Mouse (Mus musculus) embryonic facial prominence, embryonic 14.5 days (tissue): ENCODE data around the gene Cmc1. TPM values are rescaled to one million over a fixed set of nuclear protein-coding genes. Genes with fewer than 3 reads are reported as not detected.

ENCODE experiments used
- ATAC-seq: fragments of 200-750 bp; cut with Nextera tagmentation; 2 replicates; pipeline ENCODE4 v1.8.0; 2017; ENCODE audit warnings: low read depth, moderate number of reproducible peaks, moderate TSS enrichment
- DNase-seq: peaks from one replicate; pipeline ENCODE4 v3.0.0-alpha.2; 2015; ENCODE audit warnings: low spot score
- H3K27ac ChIP-seq: fragments of 300-500 bp; sonication (generic); replicated peaks from 2 replicates; pipeline ENCODE4 v1.5.1; 2014; ENCODE audit warnings: low read depth, mild to moderate bottlenecking, low read length, moderate library complexity
- H3K27me3 ChIP-seq: fragments of 300-500 bp; sonication (generic); replicated peaks from 2 replicates; pipeline ENCODE4 v1.6.1; 2014; ENCODE audit warnings: low read length; ENCODE audit not compliant: control insufficient read depth, insufficient read depth
- H3K36me3 ChIP-seq: fragments of 300-500 bp; sonication (generic); 2 replicates; pipeline ENCODE4 v1.6.1; 2014; ENCODE audit warnings: low read length, mixed read lengths; ENCODE audit not compliant: control insufficient read depth, insufficient read depth
- H3K4me1 ChIP-seq: fragments of 300-500 bp; sonication (generic); 2 replicates; pipeline ENCODE4 v1.6.1; 2014; ENCODE audit warnings: antibody characterized with exemption, low read length; ENCODE audit not compliant: control insufficient read depth, insufficient read depth
- H3K4me2 ChIP-seq: fragments of 300-500 bp; sonication (generic); 2 replicates; pipeline ENCODE4 v1.6.1; 2014; ENCODE audit warnings: low read depth, mild to moderate bottlenecking, low read length, moderate library complexity, mixed read lengths
- H3K4me3 ChIP-seq: fragments of 300-500 bp; sonication (generic); 2 replicates; pipeline ENCODE4 v1.5.1; 2014; ENCODE audit warnings: low read depth, mild to moderate bottlenecking, low read length
- H3K9ac ChIP-seq: fragments of 300-500 bp; sonication (generic); 2 replicates; pipeline ENCODE4 v1.6.1; 2014; ENCODE audit warnings: low read depth, mild to moderate bottlenecking, low read length, moderate library complexity, mixed read lengths
- H3K9me3 ChIP-seq: fragments of 300-500 bp; sonication (generic); 2 replicates; pipeline ENCODE4 v1.6.1; 2016; ENCODE audit warnings: low read length; ENCODE audit not compliant: control insufficient read depth
- WGBS: fragments of 180-500 bp; shearing (Covaris S2); extraction: QIAGEN DNeasy Blood & Tissue Kit; methylation state at CpG from one replicate; pipeline ENCODE4 v1.1.7; 2014; 5-methylcytosine and 5-hydroxymethylcytosine counted together
- polyA plus RNA-seq: library from polyadenylated mRNA; unstranded; fragments of >200 nt; fragmentation: Nextera tagmentation; extraction: Ambion mirVana; gene quantifications from 2 replicates; pipeline ENCODE4 v1.2.1, GENCODE M21; 2014

Gene Cmc1
- polyA plus RNA-seq, 1 experiment from 2014 or later: 49.1 TPM

DNA sequence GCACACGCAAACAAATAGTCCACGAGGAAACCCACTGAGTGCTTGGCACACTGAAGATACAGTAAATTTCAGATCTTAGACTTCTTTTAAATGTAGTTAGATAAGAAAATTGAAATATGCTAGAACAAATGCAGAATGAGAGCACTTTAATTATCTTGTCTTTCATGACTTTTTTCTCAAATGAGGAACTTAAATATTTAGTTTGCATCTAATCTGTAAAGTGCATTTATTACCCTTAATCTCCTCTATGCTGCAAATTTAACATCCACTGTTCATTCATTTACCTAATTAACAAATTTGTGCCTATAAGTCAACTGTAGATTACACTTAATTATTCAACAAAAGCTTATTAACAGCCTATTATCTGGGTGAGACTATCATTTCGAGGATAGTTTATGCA lies 115.0 kb downstream of the Cmc1 start:
- H3K4me2 ChIP-seq: no peak overlapping the region
- no peak overlapping the region for H3K9ac ChIP-seq
- no peak overlapping the region for H3K27ac ChIP-seq
- ATAC-seq: no peak
- DNase-seq: no peak
- no peaks in the 10 kb centered on the region for H3K4me1 ChIP-seq
- no peak overlapping the region for H3K4me3 ChIP-seq
- no peaks in the 10 kb centered on the region for H3K9me3 ChIP-seq
- H3K27me3 ChIP-seq: no peaks in the 10 kb centered on the region
- no peaks in the 10 kb centered on the region for H3K36me3 ChIP-seq
- 81% methylated on average over 3 of the region's 3 CpGs for WGBS

DNA sequence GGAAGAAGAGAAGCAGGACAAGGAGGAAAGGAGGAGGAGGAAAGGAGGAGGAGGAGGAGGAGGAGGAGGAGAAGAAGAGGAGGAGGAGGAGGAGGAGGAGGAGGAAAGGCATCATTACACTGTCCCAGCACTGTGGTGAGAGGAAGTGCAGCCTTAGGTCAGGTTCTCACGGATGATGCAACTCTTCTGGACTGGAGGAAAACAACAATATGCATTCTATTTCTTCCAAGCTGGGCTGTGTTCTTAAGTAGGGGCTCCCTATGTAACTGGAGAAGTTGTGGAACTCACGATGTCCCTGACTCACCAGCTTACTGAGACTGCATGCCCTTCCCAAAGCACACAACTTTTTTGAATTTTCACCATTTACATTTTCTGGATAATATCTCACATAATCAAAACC lies 118.3 kb downstream of the Cmc1 start:
- no peak overlapping the region for H3K4me2 ChIP-seq
- H3K9me3 ChIP-seq: no peaks in the 10 kb centered on the region
- no peaks in the 10 kb centered on the region for H3K36me3 ChIP-seq
- DNase-seq: no peak
- H3K4me1 ChIP-seq: no peaks in the 10 kb centered on the region
- H3K27me3 ChIP-seq: no peaks in the 10 kb centered on the region; the same call in 1 of the 2 replicates
- H3K9ac ChIP-seq: no peak overlapping the region
- H3K27ac ChIP-seq: no peak overlapping the region
- WGBS: 35% methylated on average over 2 of the region's 2 CpGs
- no peak overlapping the region for H3K4me3 ChIP-seq
- no peak for ATAC-seq

DNA sequence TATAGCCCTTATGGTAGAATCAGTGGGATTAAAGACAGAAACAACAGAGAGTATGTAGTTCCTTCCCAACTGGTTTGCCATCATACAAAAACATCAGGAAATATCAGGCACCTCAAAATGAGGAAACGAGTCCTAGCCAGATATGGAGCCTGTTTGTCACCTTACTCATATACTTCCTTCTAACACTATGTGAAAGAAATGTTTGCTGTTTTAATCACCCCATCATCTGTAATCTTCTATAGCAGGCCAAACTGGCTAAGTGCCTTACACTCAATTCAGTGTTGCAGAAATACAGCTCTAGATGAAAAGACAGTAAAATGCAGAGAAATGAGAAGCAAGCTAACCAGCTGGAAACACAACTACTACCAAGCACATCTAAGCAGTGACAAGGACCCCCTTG lies 119.7 kb downstream of the Cmc1 start:
- H3K27ac ChIP-seq: no peak overlapping the region
- WGBS: 82% methylated on average over 1 of the region's 1 CpGs
- no peaks in the 10 kb centered on the region for H3K4me1 ChIP-seq
- no peak overlapping the region for H3K4me2 ChIP-seq
- ATAC-seq: no peak
- H3K4me3 ChIP-seq: no peak overlapping the region
- H3K9me3 ChIP-seq: no peaks in the 10 kb centered on the region
- H3K27me3 ChIP-seq: no peaks in the 10 kb centered on the region; the same call in 1 of the 2 replicates
- no peaks in the 10 kb centered on the region for H3K36me3 ChIP-seq
- no peak overlapping the region for H3K9ac ChIP-seq
- DNase-seq: no peak

DNA sequence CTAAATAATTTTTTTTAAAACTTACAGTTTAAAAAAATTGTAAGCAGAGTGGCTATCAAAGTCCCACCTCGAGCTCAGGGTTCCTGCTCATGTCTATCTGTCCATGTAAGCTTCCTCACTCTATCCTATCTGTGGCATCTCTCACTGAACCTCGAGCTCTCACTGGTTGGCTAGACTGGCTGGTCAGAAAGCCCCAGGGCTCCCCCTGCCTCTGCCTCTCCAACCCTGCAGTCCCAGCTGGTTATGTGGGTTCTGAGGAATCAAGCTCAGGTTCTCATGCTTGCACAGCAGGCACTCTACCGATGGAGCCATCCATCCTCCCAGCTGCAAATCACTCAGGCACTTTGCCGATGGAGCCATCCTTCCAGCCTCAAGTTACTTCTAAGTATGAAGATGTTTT lies 120.5 kb downstream of the Cmc1 start:
- ATAC-seq (no peak), DNase-seq (no peak)
- Histone ChIP-seq H3K36me3 (no peaks in the 10 kb centered on the region), H3K9me3 (no peaks in the 10 kb centered on the region), H3K9ac (no peak overlapping the region), H3K27me3 (no peaks in the 10 kb centered on the region; the same call in 1 of the 2 replicates), H3K4me3 (no peak overlapping the region), H3K27ac (no peak overlapping the region), H3K4me1 (no peaks in the 10 kb centered on the region), H3K4me2 (no peak overlapping the region)
- 43% methylated on average over 4 of the region's 4 CpGs for WGBS

DNA sequence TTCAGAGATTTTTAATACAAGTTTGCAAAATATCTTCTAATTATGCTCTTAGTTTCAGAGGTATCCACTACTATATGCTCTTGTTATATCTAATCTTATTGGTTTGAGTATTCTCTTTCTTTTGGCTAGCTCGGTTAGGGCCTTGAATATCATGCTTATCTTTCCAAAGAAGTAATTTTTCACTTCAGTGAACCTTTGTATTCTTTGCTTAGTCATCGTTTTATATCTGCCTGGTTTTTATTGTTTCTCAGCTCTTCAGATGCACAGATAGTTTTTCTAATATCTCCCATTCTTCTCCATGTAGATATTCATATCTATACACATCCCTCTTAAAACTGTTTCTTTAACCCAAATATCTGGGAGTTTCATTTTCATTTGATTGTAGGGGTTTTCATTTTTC lies 125.0 kb downstream of the Cmc1 start:
- no peak overlapping the region for H3K4me3 ChIP-seq
- no peak overlapping the region for H3K9ac ChIP-seq
- H3K4me2 ChIP-seq: no peak overlapping the region
- ATAC-seq (no peak), DNase-seq (no peak)
- H3K4me1 ChIP-seq: no peaks in the 10 kb centered on the region
- H3K27me3 ChIP-seq: no peaks in the 10 kb centered on the region; the same call in 1 of the 2 replicates
- H3K27ac ChIP-seq: no peak overlapping the region
- no peaks in the 10 kb centered on the region for H3K9me3 ChIP-seq
- H3K36me3 ChIP-seq: no peaks in the 10 kb centered on the region
- 75% methylated on average over 2 of the region's 2 CpGs for WGBS

Other genes with a start within 250 kb of the Cmc1 start
- gene Azi2, start 109.7 kb downstream of the Cmc1 start, polyA plus RNA-seq: 68.4 and 73.2 TPM in 2 replicates